Mouse (Mus musculus) midbrain, postnatal 0 days (tissue): ENCODE measurements at regions not wholly inside any gene's neighbourhood (a gene's known extent, or its start where the extent isn't known, plus 50 kb on each side); places are given as distances from the start of the nearest gene placed in this dataset.

Experiments
- ATAC-seq: fragments of 200-750 bp; cut with Nextera tagmentation; 2 replicates; pipeline ENCODE4 v1.8.0; 2017; ENCODE audit warnings: moderate number of reproducible peaks, mild to moderate bottlenecking, moderate TSS enrichment, moderate library complexity; ENCODE audit not compliant: low FRiP score
- DNase-seq: peaks from one replicate; pipeline ENCODE4 v3.0.0-alpha.2; 2015; ENCODE audit warnings: low spot score
- H3K27ac ChIP-seq: fragments of 300-500 bp; sonication (generic); 2 replicates; pipeline ENCODE4 v1.5.1; 2014; ENCODE audit warnings: low read depth, mild to moderate bottlenecking, low read length, mixed read lengths
- H3K27me3 ChIP-seq: fragments of 300-500 bp; sonication (generic); 2 replicates; pipeline ENCODE4 v1.6.1; 2014; ENCODE audit warnings: low read length, control low read depth, mixed read lengths; ENCODE audit not compliant: insufficient read depth
- H3K36me3 ChIP-seq: fragments of 300-500 bp; sonication (generic); 2 replicates; pipeline ENCODE4 v1.6.1; 2014; ENCODE audit warnings: low read length, control low read depth, mixed read lengths; ENCODE audit not compliant: insufficient read depth
- H3K4me1 ChIP-seq: fragments of 300-500 bp; sonication (generic); 2 replicates; pipeline ENCODE4 v1.6.1; 2014; ENCODE audit warnings: mild to moderate bottlenecking, control low read depth, antibody characterized with exemption, low read length, mixed read lengths; ENCODE audit not compliant: insufficient read depth
- H3K4me2 ChIP-seq: fragments of 300-500 bp; sonication (generic); 2 replicates; pipeline ENCODE4 v1.6.1; 2014; ENCODE audit warnings: low read depth, mild to moderate bottlenecking, low read length, mixed read lengths; ENCODE audit not compliant: poor library complexity, severe bottlenecking
- H3K4me3 ChIP-seq: fragments of 300-500 bp; sonication (generic); 2 replicates; pipeline ENCODE4 v1.5.1; 2014; ENCODE audit warnings: low read depth, mild to moderate bottlenecking, low read length, moderate library complexity
- H3K9ac ChIP-seq: fragments of 300-500 bp; sonication (generic); replicated peaks from 2 replicates; pipeline ENCODE4 v1.6.1; 2014; ENCODE audit warnings: mild to moderate bottlenecking, low read length, moderate library complexity, mixed read lengths; ENCODE audit not compliant: poor library complexity, severe bottlenecking
- H3K9me3 ChIP-seq: fragments of 300-500 bp; sonication (generic); 2 replicates; pipeline ENCODE4 v1.6.1; 2016; ENCODE audit warnings: low read length, control low read depth
- CTCF ChIP-seq: IDR thresholded peaks from 2 replicates; pipeline ENCODE4 v1.5.1; 2016; ENCODE audit warnings: antibody characterized with exemption, mild to moderate bottlenecking
- WGBS: fragments of 180-500 bp; shearing (Covaris S2); extraction: QIAGEN DNeasy Blood & Tissue Kit; methylation state at CpG from one replicate; pipeline ENCODE4 v1.1.7; 2014; 5-methylcytosine and 5-hydroxymethylcytosine counted together

GRCm38 (mm10) chr3:81279266-81279665, 243.1 kb downstream of the Pdgfc start:
- H3K9ac ChIP-seq: no peak overlapping the region
- ATAC-seq (no peak), DNase-seq (peak; percentile 52)
- no peaks in the 10 kb centered on the region for H3K36me3 ChIP-seq
- H3K27me3 ChIP-seq: no peaks in the 10 kb centered on the region
- no peak overlapping the region for H3K4me3 ChIP-seq
- no peak overlapping the region for H3K27ac ChIP-seq
- 62% methylated on average over 2 of the region's 2 CpGs for WGBS
- no peak for TF ChIP-seq CTCF
- no peaks in the 10 kb centered on the region for H3K4me1 ChIP-seq
- H3K9me3 ChIP-seq: no peaks in the 10 kb centered on the region
- no peak overlapping the region for H3K4me2 ChIP-seq

GRCm38 (mm10) chr3:81289762-81290161, 253.5 kb downstream of the Pdgfc start:
- H3K36me3 ChIP-seq: no peaks in the 10 kb centered on the region
- H3K4me2 ChIP-seq: no peak overlapping the region
- no peak overlapping the region for H3K4me3 ChIP-seq
- no peak overlapping the region for H3K27ac ChIP-seq
- no peak for TF ChIP-seq CTCF
- WGBS: 97% methylated on average over 2 of the region's 2 CpGs
- H3K27me3 ChIP-seq: no peaks in the 10 kb centered on the region
- no peak for ATAC-seq
- H3K4me1 ChIP-seq: no peaks in the 10 kb centered on the region
- DNase-seq: no peak
- H3K9ac ChIP-seq: no peak overlapping the region
- H3K9me3 ChIP-seq: no peaks in the 10 kb centered on the region

GRCm38 (mm10) chr3:81292404-81292803, 256.2 kb downstream of the Pdgfc start:
- H3K4me3 ChIP-seq: no peak overlapping the region
- H3K4me1 ChIP-seq: no peaks in the 10 kb centered on the region
- ATAC-seq: no peak
- no peak overlapping the region for H3K27ac ChIP-seq
- H3K36me3 ChIP-seq: no peaks in the 10 kb centered on the region
- WGBS: 40% methylated on average over 2 of the region's 2 CpGs
- no peak overlapping the region for H3K9ac ChIP-seq
- no peaks in the 10 kb centered on the region for H3K9me3 ChIP-seq
- TF ChIP-seq CTCF: no peak
- DNase-seq: no peak
- no peaks in the 10 kb centered on the region for H3K27me3 ChIP-seq
- H3K4me2 ChIP-seq: no peak overlapping the region

- Histone ChIP-seq H3K9ac (no peak overlapping the region), H3K4me3 (no peak overlapping the region), H3K9me3 (no peaks in the 10 kb centered on the region), H3K4me1 (no peaks in the 10 kb centered on the region), H3K4me2 (no peak overlapping the region), H3K27me3 (no peaks in the 10 kb centered on the region), H3K36me3 (no peaks in the 10 kb centered on the region), H3K27ac (no peak overlapping the region)
- ATAC-seq: no peak
- 82% methylated on average over 3 of the region's 3 CpGs for WGBS
- no peak for TF ChIP-seq CTCF
- no peak for DNase-seq
Observed at GRCm38 (mm10) chr3:81293186-81293819, 257.1 kb downstream of the Pdgfc start.

GRCm38 (mm10) chr3:81304017-81304791, 268.0 kb downstream of the Pdgfc start:
- Histone ChIP-seq H3K4me3 (no peak overlapping the region), H3K36me3 (no peaks in the 10 kb centered on the region), H3K27ac (no peak overlapping the region), H3K4me1 (no peaks in the 10 kb centered on the region), H3K27me3 (no peaks in the 10 kb centered on the region), H3K9ac (no peak overlapping the region), H3K4me2 (no peak overlapping the region), H3K9me3 (no peaks in the 10 kb centered on the region)
- DNase-seq (no peak), ATAC-seq (no peak)
- 83% methylated on average over 5 of the region's 5 CpGs for WGBS
- TF ChIP-seq CTCF: no peak

GRCm38 (mm10) chr3:81305412-81306165, 269.4 kb downstream of the Pdgfc start:
- Histone ChIP-seq H3K27ac (no peak overlapping the region), H3K4me3 (no peak overlapping the region), H3K9me3 (no peaks in the 10 kb centered on the region), H3K9ac (no peak overlapping the region), H3K4me2 (no peak overlapping the region), H3K27me3 (no peaks in the 10 kb centered on the region), H3K36me3 (no peaks in the 10 kb centered on the region), H3K4me1 (no peaks in the 10 kb centered on the region)
- TF ChIP-seq CTCF: no peak
- 77% methylated on average over 10 of the region's 10 CpGs for WGBS
- no peak for ATAC-seq
- no peak for DNase-seq
